Mouse (Mus musculus) liver, postnatal 0 days (tissue): ENCODE results near the gene Mrps9.

Experiments used
- CTCF ChIP-seq: sonication (generic); IDR thresholded peaks from 2 replicates; pipeline ENCODE4 v1.5.1; 2016; ENCODE audit warnings: antibody characterized with exemption, low read depth
- EP300 ChIP-seq: IDR thresholded peaks from 2 replicates; pipeline ENCODE4 v1.6.1; 2016; ENCODE audit warnings: antibody characterized with exemption, low read depth, mild to moderate bottlenecking

DNA sequence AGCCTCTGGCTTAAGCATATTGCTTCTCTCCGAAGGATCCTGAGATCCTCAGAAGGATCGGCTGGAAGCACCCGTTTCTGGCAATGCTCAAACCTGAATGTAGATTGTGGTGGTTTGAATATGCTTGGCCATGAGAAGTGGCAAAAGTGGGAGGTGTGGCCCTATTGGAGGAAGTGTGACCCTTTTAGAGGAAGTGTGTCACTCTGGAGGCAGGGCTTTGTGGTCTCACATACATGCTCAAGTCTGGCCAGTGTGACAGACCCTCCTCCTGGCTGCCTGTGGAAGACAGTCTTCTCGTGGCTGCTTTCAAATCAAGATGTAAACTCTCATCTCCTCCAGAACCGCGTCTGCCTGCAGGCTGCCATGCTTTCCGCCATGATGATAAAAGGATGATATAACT, 65.7 kb downstream of the Mrps9 start:
- TF ChIP-seq CTCF (no peak), EP300 (no peak)
